Mouse (Mus musculus): ENCODE measurements around the gene Zfp513. TPM values are rescaled to one million over a fixed set of nuclear protein-coding genes. Genes with fewer than 3 reads are reported as not detected.

Zfp513 gene
- total RNA-seq, 1 experiment from 2014 or later = 21.6 TPM

DNA sequence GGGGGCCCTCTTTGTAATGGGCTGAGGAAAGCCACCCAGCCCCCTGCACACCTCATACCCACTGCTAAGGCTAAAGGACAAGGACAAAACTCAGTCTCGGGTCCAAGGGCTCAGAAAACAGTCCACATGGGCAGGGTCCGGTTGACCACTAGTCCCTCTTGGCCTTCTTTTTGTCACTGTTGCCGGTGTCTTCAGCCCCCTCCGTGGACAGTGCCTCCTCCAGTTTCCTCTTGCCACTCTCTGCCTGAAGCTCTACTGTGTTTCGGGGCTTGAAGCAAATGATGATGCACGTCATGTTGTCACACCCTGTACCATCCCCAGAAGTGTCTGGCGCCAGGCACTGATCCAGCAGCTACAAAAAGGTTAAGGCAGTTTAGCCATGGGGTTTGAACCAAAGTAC lies 830 bp upstream of the Zfp513 start:
- no peak for ATAC-seq (ENCODE audit: extremely low read depth, insufficient number of reproducible peaks, low FRiP score, poor library complexity, severe bottlenecking)

DNA sequence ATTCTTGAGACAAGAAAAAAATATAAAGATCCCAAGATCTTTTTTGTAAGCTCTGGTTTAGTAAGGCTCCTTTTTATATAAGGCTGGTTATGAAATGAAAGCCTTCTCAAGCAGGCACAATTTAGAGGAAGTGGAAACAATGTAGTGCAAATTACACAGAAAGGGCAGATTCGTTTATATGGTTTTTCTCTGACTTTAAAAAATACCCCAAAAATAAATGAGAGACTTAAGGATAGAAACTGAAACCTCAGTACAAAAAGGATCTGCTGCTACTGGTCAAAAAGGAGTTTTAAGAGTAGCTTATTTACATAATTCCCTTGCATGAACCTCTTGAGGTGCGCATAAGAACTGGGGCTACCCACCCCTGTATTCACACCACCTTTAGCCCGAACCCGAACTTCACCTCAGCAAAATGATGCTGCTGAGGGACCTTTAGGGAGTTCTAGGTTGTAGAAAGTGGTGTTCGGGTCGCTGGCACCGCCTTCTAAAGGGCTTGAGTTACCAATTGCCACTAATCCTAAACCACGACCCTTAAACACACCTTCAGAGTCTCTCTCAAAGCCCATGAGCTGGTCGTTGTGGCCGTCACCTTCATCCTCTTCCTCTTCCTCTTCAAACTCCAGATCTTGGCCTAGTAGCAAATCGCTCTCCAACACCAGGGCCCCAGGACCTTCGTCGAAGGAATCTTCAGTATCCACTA lies 911 bp downstream of the Zfp513 start:
- no peak for ATAC-seq (ENCODE audit: extremely low read depth, insufficient number of reproducible peaks, low FRiP score, poor library complexity, severe bottlenecking)

DNA sequence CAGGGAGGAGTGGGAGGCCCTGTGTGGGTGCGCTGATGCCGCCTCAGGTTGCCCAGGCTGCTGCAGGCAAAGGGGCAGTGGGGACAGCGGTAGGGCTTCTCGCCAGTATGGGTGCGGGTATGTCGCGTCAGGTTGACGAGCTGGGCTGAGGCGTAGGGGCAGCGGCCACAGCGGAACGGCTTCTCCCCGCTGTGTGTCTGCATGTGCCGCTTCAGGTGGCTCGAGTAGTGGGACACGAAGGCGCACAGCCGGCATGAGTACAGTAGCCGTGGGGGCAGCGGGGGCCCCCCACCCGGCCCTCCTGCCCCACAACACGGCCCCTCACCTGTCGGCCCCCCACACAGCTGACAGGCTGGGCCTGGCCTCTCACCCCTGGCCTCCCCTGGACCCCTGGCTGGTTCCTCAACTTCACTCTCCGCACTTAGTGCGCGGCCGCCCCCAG lies 1.8 kb downstream of the Zfp513 start:
- no peak for ATAC-seq (ENCODE audit: extremely low read depth, insufficient number of reproducible peaks, low FRiP score, poor library complexity, severe bottlenecking)

- no peak for ATAC-seq (ENCODE audit: extremely low read depth, insufficient number of reproducible peaks, low FRiP score, poor library complexity, severe bottlenecking)
Measured at GRCm38 (mm10) chr5:31199893-31200292, 2.2 kb downstream of the Zfp513 start.

DNA sequence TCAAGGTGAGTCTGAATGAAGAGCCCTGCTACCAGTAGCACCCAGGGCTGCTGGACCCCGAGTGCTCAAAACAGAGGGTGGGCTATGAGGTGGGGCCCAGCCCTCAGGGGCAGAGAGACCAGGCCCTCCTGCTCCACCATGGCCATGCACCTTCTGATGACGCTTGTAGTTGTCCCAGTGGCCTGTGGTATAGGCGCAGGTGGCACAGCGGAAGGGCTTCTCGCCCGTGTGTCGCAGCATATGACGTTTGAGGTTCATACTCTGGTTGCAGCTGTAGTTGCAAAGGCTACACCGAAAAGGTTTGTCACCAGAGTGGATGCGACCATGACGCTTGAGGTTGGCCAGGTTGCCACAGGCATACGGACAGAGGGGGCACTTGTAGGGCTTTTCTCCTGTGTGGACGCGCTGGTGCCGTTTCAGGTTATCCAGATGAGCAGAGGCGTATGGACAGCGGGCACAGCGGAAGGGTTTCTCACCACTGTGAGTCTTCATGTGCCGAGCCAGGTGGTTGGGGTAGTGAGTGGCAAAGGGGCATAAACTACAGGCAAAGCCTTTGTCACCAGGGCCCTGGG lies 2.7 kb downstream of the Zfp513 start:
- ATAC-seq (ENCODE audit: extremely low read depth, insufficient number of reproducible peaks, low FRiP score, poor library complexity, severe bottlenecking) = no peak

GRCm38 (mm10) chr5:31198616-31199320 lies 3.3 kb downstream of the Zfp513 start:
- ATAC-seq (ENCODE audit: extremely low read depth, insufficient number of reproducible peaks, low FRiP score, poor library complexity, severe bottlenecking) = no peak

DNA sequence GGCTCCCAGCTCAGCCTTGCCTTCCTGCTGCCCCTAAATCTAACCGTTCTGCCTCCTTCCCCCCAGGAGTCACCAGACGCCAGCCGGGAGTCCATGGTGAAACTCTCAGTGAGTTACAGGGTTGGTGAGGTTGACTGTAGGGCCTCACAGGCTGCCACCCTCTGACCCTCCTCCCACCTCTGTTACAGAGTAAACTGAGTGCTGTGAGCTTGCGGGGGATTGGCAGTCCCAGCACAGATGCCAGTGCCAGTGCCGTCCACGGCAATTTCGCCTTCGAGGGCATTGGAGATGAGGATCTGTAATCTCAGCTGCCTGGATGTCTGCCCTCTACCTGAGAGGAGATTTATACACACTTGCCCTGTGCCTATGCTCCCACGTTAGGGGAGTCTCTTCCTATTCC lies 3.9 kb downstream of the Zfp513 start:
- no peak for ATAC-seq (ENCODE audit: extremely low read depth, insufficient number of reproducible peaks, low FRiP score, poor library complexity, severe bottlenecking)

DNA sequence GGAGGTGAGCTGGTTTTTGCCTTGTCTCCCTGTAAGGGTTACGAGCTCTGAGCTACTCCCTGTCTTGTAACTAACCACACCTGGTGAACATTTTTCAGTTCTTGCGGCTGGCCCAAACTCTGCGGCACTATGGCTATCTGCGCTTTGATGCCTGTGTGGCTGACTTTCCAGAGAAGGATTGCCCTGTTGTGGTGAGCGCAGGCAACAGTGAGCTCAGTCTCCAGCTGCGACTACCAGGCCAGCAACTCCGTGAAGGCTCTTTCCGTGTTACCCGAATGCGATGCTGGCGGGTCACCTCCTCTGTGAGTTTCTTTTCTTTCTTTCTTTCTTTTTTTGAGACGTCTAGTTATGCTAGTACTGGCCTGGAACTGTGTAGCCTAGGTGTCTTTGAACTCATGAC lies 5.0 kb downstream of the Zfp513 start:
- ATAC-seq (ENCODE audit: extremely low read depth, insufficient number of reproducible peaks, low FRiP score, poor library complexity, severe bottlenecking) = no peak

DNA sequence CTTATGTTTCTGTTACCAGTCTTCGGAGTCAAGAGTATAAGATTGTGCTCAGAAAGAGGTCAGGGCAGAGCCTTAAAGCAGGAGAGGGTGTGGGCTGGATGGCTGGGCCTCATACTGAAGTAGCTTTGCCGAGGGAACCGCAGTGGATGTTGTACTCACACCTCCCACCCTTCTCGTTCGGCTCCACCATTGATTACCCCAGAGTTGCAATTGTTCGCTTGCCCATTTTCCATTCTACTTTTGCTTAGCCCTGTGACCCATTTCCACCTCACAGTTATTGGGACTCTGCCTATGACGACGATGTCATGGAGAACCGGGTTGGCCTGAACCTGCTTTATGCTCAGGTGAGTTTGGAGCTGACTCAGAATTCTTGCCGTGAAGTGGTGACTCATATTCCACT lies 5.9 kb downstream of the Zfp513 start:
- ATAC-seq (ENCODE audit: extremely low read depth, insufficient number of reproducible peaks, low FRiP score, poor library complexity, severe bottlenecking) = no peak

DNA sequence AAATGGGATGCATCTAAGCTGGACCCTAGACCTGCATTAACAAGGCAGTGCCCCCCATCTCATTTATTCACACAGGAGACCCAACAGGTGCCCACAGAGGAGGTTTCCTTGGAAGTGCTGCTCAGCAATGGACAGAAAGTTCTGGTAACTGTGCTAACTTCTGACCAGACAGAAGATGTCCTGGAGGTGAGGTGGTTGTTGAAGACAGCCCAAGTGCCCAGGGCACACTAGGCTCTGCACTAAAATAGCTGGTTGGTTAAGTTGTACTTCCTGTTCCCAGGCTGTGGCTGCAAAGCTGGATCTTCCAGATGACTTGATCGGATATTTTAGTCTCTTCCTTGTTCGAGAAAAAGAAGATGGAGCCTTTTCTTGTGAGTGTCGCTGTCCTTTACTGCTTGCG lies 6.4 kb downstream of the Zfp513 start:
- no peak for ATAC-seq (ENCODE audit: extremely low read depth, insufficient number of reproducible peaks, low FRiP score, poor library complexity, severe bottlenecking)

- no peak for ATAC-seq (ENCODE audit: extremely low read depth, insufficient number of reproducible peaks, low FRiP score, poor library complexity, severe bottlenecking)
Measured at GRCm38 (mm10) chr5:31194486-31195485, 7.3 kb downstream of the Zfp513 start.

DNA sequence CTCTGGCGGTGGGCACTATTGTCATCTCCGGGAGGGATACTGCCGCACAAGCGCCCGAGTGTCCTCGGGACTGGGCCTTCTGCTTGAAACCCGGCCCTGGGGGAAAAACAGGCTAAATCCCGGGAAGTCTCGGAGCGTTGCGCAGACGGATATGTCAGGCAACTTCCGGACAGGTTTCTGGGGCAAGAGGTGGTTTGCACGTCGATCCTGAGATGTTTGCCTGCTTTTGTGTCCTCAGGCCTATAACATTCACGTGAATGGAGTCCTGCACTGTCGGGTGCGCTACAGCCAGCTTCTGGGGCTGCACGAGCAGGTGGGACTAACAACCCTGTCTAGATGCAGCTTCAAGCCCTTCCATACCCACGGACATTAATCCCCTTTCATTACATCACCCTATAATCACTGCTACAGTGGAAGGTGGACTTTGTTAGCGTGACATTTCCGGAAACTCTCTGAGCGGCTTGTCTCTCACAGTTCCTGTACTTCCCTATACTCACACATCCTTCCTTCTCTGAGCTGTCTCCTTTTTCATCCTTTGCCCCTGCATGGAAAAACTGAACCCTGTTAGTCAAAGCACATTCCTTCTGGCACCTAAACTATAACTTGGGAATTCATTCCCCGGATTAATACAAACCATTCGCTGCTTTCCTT lies 8.3 kb downstream of the Zfp513 start:
- ATAC-seq (ENCODE audit: extremely low read depth, insufficient number of reproducible peaks, low FRiP score, poor library complexity, severe bottlenecking) = no peak

DNA sequence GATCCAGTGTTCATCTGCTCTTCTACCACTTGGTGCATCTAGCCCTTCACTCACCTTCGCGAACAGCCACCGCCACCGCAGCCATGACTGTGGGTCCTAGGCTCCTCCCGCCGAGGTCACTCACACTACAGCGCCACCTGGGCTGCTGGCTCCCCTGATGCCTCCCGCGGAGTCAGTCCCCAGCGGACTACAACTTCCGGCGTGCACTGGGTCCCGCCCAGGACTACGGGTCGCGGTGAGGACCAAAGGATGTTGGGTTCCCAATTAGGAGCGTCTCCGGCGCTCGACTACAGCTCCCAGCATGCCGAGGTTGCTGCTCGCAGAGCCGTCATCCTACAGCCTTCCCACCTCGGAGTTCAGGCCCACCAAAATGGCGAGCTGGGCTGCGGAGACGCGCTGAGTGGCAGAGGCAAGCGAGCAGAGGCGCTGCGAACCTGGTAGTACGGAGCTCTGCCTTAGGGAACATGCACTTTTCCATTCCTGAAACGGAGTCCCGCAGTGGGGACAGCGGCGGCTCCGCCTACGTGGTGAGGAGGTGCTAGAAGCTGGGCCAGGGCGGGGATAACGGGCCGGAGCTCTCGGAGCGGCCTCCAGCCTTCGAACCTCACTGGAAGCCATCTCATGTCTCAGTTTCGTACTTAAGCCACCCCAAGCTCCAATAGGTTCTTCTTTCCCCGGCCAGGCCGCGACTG lies 9.0 kb downstream of the Zfp513 start, which contains the start of the genes Snx17 and Eif2b4:
TSS of gene Snx17 (plus strand) at position 289 of the 692 bp plus-strand sequence.
TSS of gene Eif2b4 (minus strand) at position 492 of the 692 bp plus-strand sequence.
- peak; percentile 95 for ATAC-seq (ENCODE audit: extremely low read depth, insufficient number of reproducible peaks, low FRiP score, poor library complexity, severe bottlenecking)

GRCm38 (mm10) chr5:31192045-31192938 lies 9.8 kb downstream of the Zfp513 start:
- ATAC-seq (ENCODE audit: extremely low read depth, insufficient number of reproducible peaks, low FRiP score, poor library complexity, severe bottlenecking) = no peak

GRCm38 (mm10) chr5:31190201-31190600 lies 11.9 kb downstream of the Zfp513 start:
- ATAC-seq (ENCODE audit: extremely low read depth, insufficient number of reproducible peaks, low FRiP score, poor library complexity, severe bottlenecking) = no peak

GRCm38 (mm10) chr5:31188223-31188840 lies 13.8 kb downstream of the Zfp513 start:
- ATAC-seq (ENCODE audit: extremely low read depth, insufficient number of reproducible peaks, low FRiP score, poor library complexity, severe bottlenecking) = no peak

DNA sequence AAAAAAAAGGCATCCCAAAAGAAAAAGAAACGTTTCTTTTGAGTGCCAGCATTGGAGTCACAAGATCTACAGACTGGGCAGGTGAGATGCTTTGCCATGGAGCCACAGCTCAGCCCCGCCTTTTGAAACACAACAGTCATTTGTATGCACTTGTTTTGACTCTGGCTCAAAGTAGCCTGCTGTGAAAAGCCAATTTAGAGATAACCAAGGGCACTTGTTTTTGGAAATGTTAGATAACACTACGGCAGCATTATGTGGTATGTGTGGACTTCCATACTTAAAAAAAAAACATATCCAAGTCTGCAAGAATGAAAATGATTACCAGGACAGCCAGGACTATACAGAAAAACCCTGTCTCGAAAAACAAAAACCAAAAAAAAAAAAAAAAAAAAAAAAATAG lies 18.4 kb downstream of the Zfp513 start:
- no peak for ATAC-seq (ENCODE audit: extremely low read depth, insufficient number of reproducible peaks, low FRiP score, poor library complexity, severe bottlenecking)

Data from neutrophil, adult 5-6 weeks (primary cell).